Mouse (Mus musculus): Measurements from ENCODE around the gene Calr3. TPM values are rescaled to one million over a fixed set of nuclear protein-coding genes. Genes with fewer than 3 reads are reported as not detected.

The Calr3 gene
- polyA plus RNA-seq, 2 experiments, result 0.21 to 0.83 TPM

DNA sequence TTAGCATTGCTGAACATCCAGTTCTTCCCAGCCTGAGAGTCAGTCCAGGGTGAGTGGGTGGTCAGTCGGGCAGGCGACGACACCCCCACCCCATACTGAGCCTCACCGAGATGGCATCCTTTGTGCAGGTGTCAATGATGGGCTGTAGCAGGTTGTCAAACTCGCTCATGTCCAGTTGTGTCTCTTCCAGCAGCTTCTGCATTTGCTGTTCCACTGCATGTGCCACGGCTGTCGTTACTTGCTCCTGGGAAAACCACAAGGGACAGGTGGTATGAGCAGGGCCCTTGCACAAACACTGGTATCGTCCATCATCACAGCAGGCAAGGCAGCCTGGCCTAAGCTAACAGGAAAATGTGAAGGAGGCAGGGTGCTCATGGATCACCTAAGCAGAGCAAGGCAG is 26.3 kb upstream of the Calr3 start:
- TF ChIP-seq EP300 (IDR thresholded peaks at IDR 0.05; ENCODE audit: low read depth) (no peak), CTCF (IDR thresholded peaks at IDR 0.05; ENCODE audit: low read depth) (no peak)
- no peak for DNase-seq (ENCODE audit: low read depth in 3 of 3, low spot score in 3 of 3)
- Histone ChIP-seq H3K4me1 (replicated peaks; ENCODE audit: control insufficient read depth in 2 of 2, insufficient read depth in 2 of 2, low read length in 1 of 2) (peaks cover 2 to 3% of the 10 kb centered on the region in 2 experiments; a peak in 3 of 4 replicates), H3K4me3 (ENCODE audit: insufficient read depth in 1 of 2, low read depth in 2 of 2, low read length in 2 of 2) (no peak overlapping the region), H3K9me3 (ENCODE audit: control insufficient read depth, low read length) (no peaks in the 10 kb centered on the region), H3K4me2 (ENCODE audit: low read depth) (no peak overlapping the region), H3K9ac (replicated peaks) (no peak overlapping the region), H3K36me3 (replicated peaks; ENCODE audit: control insufficient read depth, insufficient read depth, low read depth) (peaks cover 80% of the 10 kb centered on the region), H3K27me3 (ENCODE audit: control insufficient read depth, insufficient read depth, low read length) (no peaks in the 10 kb centered on the region), H3K27ac (no peak overlapping the region)
- ATAC-seq (ENCODE audit: insufficient read depth), result no peak
- 89% methylated on average over 8 of the region's 8 CpGs for WGBS (ENCODE audit: insufficient replicate concordance)

DNA sequence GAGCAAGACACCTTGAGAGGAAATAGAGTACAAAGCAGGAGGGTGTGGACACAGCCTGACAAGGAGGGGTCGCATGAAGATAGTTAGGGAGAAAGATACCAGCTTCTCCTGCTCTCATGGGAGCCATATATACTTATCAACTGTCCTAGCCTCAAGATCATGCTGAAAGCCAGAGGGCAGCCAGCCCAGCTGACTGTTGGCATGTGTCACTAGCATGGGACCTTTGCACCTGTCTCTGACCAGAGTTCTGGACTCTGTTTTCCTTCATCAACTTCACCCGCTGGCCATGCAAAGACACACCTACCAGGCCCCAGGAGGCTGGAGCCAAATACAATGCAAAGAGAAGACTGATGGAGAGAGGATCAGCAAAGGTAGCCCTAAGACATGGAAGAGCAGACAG is 25.6 kb upstream of the Calr3 start:
- Histone ChIP-seq H3K36me3 (replicated peaks; ENCODE audit: control insufficient read depth, insufficient read depth, low read depth) (peaks cover 86% of the 10 kb centered on the region), H3K4me1 (replicated peaks; ENCODE audit: control insufficient read depth in 2 of 2, insufficient read depth in 2 of 2, low read length in 1 of 2) (peaks cover 2 to 3% of the 10 kb centered on the region in 2 experiments; a peak in 3 of 4 replicates), H3K4me2 (ENCODE audit: low read depth) (no peak overlapping the region), H3K4me3 (ENCODE audit: insufficient read depth in 1 of 2, low read depth in 2 of 2, low read length in 2 of 2) (no peak overlapping the region), H3K27me3 (ENCODE audit: control insufficient read depth, insufficient read depth, low read length) (no peaks in the 10 kb centered on the region), H3K9ac (replicated peaks) (no peak overlapping the region), H3K9me3 (ENCODE audit: control insufficient read depth, low read length) (no peaks in the 10 kb centered on the region), H3K27ac (no peak overlapping the region)
- TF ChIP-seq EP300 (IDR thresholded peaks at IDR 0.05; ENCODE audit: low read depth) (no peak), CTCF (IDR thresholded peaks at IDR 0.05; ENCODE audit: low read depth) (no peak)
- 76% methylated on average over 2 of the region's 2 CpGs for WGBS (ENCODE audit: insufficient replicate concordance)
- DNase-seq (ENCODE audit: low read depth in 3 of 3, low spot score in 3 of 3) (no peak), ATAC-seq (ENCODE audit: insufficient read depth) (no peak)

DNA sequence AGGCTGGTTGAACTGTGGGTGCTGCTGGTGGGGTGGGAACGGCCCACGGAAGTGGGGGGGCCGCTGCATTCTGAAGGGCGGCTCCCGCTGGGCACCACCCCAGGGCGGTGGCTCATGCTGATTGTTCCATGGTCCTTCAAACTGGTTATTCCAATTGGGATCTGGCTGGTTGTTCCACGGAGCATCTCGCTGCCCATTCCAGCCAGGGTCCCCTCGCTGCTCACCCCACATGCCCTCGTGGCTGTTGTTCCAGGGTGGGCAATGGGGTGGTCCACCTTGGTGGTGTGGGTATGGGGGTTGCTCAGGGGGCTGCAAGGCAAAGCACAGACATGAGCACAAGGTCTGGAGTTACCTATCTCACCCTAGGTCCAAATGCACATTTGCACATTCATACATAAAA is 20.5 kb upstream of the Calr3 start:
- Histone ChIP-seq H3K9me3 (ENCODE audit: control insufficient read depth, low read length) (no peaks in the 10 kb centered on the region), H3K36me3 (replicated peaks; ENCODE audit: control insufficient read depth, insufficient read depth, low read depth) (peaks cover 96% of the 10 kb centered on the region), H3K4me2 (ENCODE audit: low read depth) (no peak overlapping the region), H3K4me3 (ENCODE audit: insufficient read depth in 1 of 2, low read depth in 2 of 2, low read length in 2 of 2) (no peak overlapping the region), H3K9ac (replicated peaks) (no peak overlapping the region), H3K4me1 (replicated peaks; ENCODE audit: control insufficient read depth in 2 of 2, insufficient read depth in 2 of 2, low read length in 1 of 2) (no peaks in the 10 kb centered on the region), H3K27me3 (ENCODE audit: control insufficient read depth, insufficient read depth, low read length) (no peaks in the 10 kb centered on the region), H3K27ac (no peak overlapping the region)
- DNase-seq (ENCODE audit: low read depth in 3 of 3, low spot score in 3 of 3), result no peak
- TF ChIP-seq EP300 (IDR thresholded peaks at IDR 0.05; ENCODE audit: low read depth) (no peak), CTCF (IDR thresholded peaks at IDR 0.05; ENCODE audit: low read depth) (no peak)
- ATAC-seq (ENCODE audit: insufficient read depth), result no peak
- 88% methylated on average over 10 of the region's 10 CpGs for WGBS (ENCODE audit: insufficient replicate concordance)

DNA sequence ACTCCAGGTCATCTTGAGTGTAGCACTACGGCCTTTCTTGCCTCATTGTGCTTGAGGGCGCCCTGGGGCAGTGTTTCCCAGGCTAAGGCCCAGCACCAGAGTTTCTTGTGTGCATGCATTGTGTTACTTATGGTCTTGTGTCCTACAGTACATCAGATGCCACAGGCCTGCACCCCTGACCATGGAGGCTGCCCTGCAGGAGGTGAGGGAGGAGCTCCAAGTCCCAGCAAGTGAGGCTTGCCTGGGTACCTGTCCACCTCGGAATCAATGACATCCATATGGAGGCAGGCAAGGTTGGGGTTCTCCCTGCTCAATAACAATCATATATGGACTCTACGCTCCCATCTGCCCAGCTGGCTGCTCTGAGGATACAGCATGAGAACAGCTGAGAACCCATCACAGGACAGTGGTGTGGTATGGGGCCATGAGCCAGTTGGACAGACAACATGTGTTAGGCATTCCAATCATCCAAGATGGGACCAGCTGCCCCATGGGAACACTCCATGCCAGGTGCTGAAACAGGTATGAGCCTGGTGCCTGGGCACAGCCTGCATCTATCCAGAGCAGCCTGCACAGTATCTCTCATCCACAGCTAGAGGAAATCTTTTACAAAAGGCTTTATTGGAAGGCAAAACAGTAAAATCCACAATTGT is 16.3 kb upstream of the Calr3 start:
- H3K9me3 ChIP-seq (ENCODE audit: control insufficient read depth, low read length), result no peaks in the 10 kb centered on the region
- no peak for ATAC-seq (ENCODE audit: insufficient read depth)
- no peak overlapping the region for H3K27ac ChIP-seq
- no peak for TF ChIP-seq EP300 (IDR thresholded peaks at IDR 0.05; ENCODE audit: low read depth)
- no peak for TF ChIP-seq CTCF (IDR thresholded peaks at IDR 0.05; ENCODE audit: low read depth)
- H3K27me3 ChIP-seq (ENCODE audit: control insufficient read depth, insufficient read depth, low read length), result no peaks in the 10 kb centered on the region
- H3K4me1 ChIP-seq (replicated peaks; ENCODE audit: control insufficient read depth in 2 of 2, insufficient read depth in 2 of 2, low read length in 1 of 2), result no peaks in the 10 kb centered on the region
- H3K4me3 ChIP-seq (ENCODE audit: insufficient read depth in 1 of 2, low read depth in 2 of 2, low read length in 2 of 2), result no peak overlapping the region
- WGBS (ENCODE audit: insufficient replicate concordance), result 79% methylated on average over 4 of the region's 4 CpGs
- DNase-seq (ENCODE audit: low read depth in 3 of 3, low spot score in 3 of 3), result no peak
- no peak overlapping the region for H3K4me2 ChIP-seq (ENCODE audit: low read depth)
- no peak overlapping the region for H3K9ac ChIP-seq (replicated peaks)
- H3K36me3 ChIP-seq (replicated peaks; ENCODE audit: control insufficient read depth, insufficient read depth, low read depth), result peaks cover 58% of the 10 kb centered on the region

DNA sequence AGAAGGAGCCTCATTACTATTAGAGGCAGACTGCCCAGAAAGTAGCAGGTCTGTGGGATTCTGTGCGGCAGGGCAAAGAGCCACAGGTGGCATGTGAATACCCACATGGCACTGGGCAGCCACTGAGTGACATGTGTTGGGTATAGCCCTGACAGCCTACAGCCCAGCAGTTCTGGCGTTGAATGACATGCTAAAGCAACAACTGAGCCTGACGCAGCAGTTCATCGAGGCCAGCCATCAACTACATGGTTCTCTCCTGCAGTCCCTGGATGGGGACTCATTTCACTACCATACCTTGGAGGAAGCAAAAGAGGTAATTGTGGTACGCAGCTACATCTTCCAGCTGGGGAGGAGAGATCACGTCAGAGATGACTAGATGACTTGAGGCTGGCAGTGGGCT is 14.8 kb upstream of the Calr3 start:
- Histone ChIP-seq H3K4me1 (replicated peaks; ENCODE audit: control insufficient read depth in 2 of 2, insufficient read depth in 2 of 2, low read length in 1 of 2) (no peaks in the 10 kb centered on the region), H3K36me3 (replicated peaks; ENCODE audit: control insufficient read depth, insufficient read depth, low read depth) (peaks cover 44% of the 10 kb centered on the region), H3K4me2 (ENCODE audit: low read depth) (no peak overlapping the region), H3K27me3 (ENCODE audit: control insufficient read depth, insufficient read depth, low read length) (no peaks in the 10 kb centered on the region), H3K9me3 (ENCODE audit: control insufficient read depth, low read length) (no peaks in the 10 kb centered on the region), H3K27ac (no peak overlapping the region), H3K9ac (replicated peaks) (no peak overlapping the region), H3K4me3 (ENCODE audit: insufficient read depth in 1 of 2, low read depth in 2 of 2, low read length in 2 of 2) (no peak overlapping the region)
- 75% methylated on average over 6 of the region's 6 CpGs for WGBS (ENCODE audit: insufficient replicate concordance)
- TF ChIP-seq EP300 (IDR thresholded peaks at IDR 0.05; ENCODE audit: low read depth) (no peak), CTCF (IDR thresholded peaks at IDR 0.05; ENCODE audit: low read depth) (no peak)
- no peak for ATAC-seq (ENCODE audit: insufficient read depth)
- DNase-seq (ENCODE audit: low read depth in 3 of 3, low spot score in 3 of 3), result no peak

Measured in liver, embryonic 14.5 days (tissue).